Mouse (Mus musculus) cortical plate, adult 2 months (tissue): ENCODE measurements around the gene Pxmp2.

ENCODE experiments used
- CTCF ChIP-seq: fragments of 200-500 bp; IDR thresholded peaks from 2 replicates; pipeline ENCODE4 v1.5.1; 2011; ENCODE audit warnings: mild to moderate bottlenecking, control low read depth, low read length; ENCODE audit not compliant: insufficient read depth; ENCODE audit errors: extremely low read depth
- POLR2A ChIP-seq: fragments of 200-500 bp; IDR thresholded peaks from 2 replicates; pipeline ENCODE4 v1.6.1; 2011; ENCODE audit warnings: mild to moderate bottlenecking, low read length, control low read depth; ENCODE audit not compliant: insufficient read depth; ENCODE audit errors: extremely low read depth

DNA sequence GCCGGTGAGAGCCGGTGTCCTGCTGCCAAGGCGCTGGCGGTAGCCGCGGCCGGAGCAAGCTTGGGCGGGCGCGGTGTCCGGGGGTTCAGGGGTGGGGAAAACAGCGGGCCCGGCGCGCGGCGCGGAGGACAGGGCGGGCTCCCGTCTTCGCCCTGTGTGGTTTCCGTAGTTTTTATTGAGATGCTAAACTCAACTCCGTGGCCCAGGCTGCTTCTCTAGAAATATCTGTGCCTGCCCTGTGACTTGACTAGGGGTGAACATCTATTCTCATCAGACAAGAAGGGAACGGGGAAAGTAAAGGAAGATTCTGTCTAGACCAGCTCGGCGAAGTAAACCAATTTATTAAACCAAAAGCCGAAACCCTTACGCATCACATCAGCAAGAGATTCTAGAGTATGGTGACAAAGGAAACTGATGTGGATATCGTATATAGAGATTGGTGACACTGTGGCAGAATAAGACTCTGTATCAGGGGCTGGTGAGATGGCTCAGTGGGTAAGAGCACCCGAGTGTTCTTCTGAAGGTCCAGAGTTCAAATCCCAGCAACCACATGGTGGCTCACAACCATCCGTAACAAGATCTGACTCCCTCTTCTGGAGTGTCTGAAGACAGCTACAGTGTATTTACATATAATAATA is 579 bp upstream of the Pxmp2 start:
- TF ChIP-seq CTCF: no peak
- no peak for TF ChIP-seq POLR2A
